Mouse (Mus musculus): Measurements from ENCODE around the gene Itsn2.
A peak's percentile ranks its signal among the peaks of the same experiment; 100 is the strongest.
"Not testable (repeated sequence)": the region's sequence is repeated elsewhere in the genome, so short reads cannot be mapped to it uniquely, and the experiment has no call there.

Itsn2 gene

DNA sequence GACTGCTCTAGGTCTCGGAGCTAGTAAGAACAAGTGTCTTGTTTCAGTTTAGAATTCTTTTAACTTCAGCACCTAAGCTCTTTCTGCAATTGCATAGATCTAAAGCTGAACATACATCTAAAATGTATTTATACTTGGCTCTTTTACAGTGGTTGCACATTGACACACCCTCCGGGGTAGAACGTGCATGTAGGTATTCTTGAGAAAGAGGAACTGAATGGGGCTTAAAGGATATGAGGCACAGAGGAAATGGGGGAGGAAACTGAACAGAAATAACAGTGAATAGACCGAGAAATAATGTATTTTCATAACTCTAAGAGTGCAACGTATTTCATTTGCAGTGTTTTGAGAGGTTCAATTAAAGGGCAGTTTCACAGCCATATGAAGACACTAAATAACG is 2.6 kb downstream of the Itsn2 start:
- DNase-seq (ENCODE audit: low read depth in 2 of 2, low spot score in 2 of 2): peak in 1 of 2 experiments; percentile 8

DNA sequence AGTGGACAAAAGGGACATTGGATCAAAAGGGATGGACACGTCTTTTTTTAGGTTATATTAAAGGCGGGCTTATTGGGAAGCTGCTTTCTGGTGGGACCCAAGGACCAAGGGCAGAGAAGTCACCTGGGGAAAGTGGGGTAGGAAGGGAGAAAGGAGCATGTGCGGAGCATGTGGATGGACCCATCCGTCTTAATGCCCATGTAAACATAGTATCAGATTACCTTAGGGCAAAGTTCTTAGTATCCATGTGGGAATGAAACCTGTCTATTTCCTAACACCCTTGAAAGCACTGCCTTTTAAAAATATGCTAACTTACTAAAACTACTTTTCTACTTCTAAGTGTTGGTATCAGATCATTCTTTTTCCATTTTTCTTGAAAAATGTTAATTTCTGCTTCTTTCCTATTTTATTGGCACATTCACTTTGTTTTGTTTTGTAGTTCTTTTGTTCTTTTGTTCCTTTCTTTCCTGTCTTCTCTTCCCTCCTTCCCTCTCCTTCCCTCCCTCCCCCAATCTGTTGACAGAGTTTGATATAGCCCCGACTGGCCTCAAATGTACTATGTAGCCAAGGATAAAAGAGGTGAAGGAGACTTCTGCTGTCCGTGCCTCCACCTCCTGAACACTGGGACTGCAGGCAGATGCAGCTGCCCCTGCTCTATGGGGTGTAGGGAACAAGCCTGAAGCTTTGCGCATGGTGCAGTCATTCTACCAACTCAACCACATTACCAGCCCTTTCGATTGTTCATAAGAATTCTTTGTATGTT is 6.4 kb downstream of the Itsn2 start:
- no peak for DNase-seq (ENCODE audit: low read depth in 2 of 2, low spot score in 2 of 2)

DNA sequence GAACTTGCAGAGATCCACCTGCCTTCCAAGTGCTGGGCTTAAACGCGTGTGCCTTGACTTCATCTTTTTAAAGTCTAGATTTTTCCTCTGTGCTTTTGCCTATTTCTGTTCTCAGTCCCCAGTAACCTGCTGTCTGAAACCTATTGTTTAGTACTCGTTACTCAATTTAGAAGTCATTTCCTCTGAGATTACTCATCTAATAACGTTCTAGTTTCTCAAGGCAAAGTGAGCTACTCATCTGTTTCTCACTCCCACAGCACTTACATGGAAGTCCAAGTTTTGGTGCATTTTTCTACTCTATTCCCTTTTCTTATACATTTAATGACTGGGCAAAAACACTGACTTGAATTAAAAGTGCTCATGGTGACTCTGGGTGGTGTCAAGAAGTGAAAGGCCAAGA is 7.3 kb downstream of the Itsn2 start:
- no peak for DNase-seq (ENCODE audit: low read depth in 2 of 2, low spot score in 2 of 2)

DNA sequence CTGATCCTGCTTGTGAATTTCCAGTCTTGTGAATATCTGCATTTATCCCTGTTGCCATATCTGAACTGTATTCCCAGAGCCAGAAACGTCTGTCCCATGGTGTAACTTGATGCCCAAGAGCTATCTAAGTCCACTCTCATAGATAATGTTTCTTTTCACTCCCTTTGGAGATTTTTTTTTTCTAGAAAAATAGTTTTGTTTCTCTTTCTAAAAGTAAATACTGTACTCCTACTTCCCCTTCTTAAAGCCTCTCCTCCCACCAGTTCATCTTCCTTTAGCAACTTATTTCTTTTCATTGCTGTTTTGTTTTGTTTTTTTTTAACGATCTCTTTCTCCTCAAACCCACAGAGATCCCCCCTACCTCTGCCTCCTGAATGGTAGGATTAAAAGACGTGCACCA is 14.2 kb downstream of the Itsn2 start:
- no peak for DNase-seq (ENCODE audit: low read depth in 2 of 2, low spot score in 2 of 2)

DNA sequence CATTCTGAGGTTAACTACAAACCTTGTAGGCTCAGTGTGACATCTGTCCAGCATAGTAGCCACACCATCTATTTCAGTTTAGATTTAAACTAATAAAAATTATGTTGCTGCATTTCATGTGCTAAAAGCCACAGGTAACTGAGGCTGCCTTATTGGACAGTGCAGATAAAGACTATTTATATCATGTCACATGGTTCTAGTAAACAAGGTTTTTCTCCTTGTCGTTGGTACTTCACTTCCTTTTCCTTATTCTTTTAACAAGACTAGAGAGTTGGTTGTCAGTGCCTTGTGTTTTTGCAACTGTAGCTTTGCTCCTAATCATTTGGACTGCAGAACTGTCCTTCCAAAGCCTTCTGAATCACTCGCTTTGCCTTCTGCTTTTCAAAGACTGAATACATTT is 22.3 kb downstream of the Itsn2 start:
- DNase-seq (ENCODE audit: low read depth in 2 of 2, low spot score in 2 of 2): no peak

DNA sequence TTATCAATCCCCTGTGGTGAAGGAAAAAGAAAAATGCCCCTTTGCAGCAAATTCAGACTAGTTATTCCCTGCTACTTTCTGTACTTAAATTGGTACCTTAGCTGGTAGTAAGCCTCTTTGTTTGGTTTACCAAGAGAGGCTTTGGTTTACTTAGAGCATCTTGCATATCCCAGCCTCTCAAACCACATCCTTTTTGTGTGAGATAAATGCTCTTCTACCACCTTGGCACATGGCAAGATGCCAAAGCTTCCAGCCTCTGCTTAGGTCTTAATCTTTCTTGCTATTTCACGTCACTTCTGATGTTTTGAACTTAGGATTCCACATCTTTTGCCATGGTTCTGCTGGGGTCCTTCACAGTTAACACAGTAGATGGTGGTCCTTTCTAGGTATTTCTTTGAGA is 31.8 kb downstream of the Itsn2 start:
- DNase-seq (ENCODE audit: low read depth in 2 of 2, low spot score in 2 of 2): peak; percentile 10 to 43

DNA sequence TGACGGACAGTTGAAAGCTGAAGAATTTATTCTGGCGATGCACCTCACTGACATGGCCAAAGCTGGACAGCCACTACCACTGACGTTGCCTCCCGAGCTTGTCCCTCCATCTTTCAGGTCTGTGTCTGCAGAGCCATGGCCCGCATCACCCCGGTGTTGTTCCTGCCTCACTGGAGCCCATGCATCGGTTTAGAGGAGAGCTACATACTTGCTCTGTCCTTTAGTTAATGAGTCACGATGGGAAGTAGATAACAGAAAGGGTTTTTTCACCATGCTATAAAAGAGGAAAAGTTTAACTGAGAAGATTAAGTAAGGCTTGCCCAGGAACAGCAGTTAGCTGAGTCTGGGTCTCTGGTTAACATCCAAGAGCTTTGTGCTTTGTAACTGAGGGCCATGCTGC is 40.5 kb downstream of the Itsn2 start:
- DNase-seq (ENCODE audit: low read depth in 2 of 2, low spot score in 2 of 2): no peak

DNA sequence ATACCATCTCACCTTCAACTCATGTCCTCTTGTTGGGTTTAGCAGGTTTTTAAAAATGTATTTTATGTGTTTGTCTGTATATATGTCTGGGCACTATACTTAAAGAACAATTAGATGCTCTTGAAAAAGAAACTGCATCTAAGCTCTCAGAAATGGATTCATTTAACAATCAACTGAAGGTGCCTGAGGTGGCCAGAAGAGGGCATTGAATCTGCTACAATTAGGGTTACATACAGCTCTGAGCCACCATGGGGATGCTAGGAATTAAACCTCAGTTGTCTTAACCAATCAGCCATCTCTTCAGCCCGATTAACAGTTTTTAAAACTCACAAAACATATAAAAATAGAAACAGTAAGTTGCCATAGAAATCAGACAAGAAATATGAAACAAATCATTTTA is 46.0 kb downstream of the Itsn2 start:
- DNase-seq (ENCODE audit: low read depth in 2 of 2, low spot score in 2 of 2): no peak

DNA sequence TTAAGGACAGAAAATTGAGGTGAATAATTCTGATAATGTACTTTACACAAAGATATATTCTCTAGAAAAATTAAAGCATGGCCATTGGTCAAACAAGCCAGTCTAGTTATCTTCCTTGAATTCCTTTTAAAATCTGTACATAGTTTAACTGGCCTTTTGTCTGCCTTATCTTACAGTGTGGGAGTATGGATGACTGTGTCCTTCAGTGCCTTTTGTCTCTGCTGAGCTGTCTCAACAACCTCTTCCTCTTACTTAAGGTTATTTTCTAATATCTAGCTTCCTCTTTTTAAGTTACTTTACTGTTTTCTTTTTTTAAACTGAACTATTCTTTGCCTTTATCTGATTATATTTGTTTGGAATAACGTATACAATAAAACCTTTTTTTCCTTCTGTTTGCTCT is 48.3 kb downstream of the Itsn2 start:
- DNase-seq (ENCODE audit: low read depth in 2 of 2, low spot score in 2 of 2): no peak

DNA sequence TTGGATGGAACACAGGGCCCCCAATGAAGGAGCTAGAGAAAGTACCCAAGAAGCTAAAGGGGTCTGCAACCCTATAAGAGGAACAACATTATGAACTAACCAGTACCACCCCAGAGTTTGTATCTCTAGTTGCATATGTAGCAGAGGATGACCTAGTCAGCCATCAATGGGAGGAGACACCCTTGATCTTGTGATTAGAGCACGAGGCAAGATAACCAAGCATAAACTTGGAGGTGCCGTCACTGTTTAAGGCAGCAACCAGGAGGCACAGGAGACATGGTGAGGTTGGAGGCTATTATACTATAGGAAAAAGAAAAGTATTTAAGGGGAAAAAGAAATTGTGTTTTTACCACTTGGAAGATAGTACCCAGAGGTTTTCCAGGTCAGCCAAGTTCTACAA is 64.4 kb downstream of the Itsn2 start:
- no peak for DNase-seq (ENCODE audit: low read depth in 2 of 2, low spot score in 2 of 2)

DNA sequence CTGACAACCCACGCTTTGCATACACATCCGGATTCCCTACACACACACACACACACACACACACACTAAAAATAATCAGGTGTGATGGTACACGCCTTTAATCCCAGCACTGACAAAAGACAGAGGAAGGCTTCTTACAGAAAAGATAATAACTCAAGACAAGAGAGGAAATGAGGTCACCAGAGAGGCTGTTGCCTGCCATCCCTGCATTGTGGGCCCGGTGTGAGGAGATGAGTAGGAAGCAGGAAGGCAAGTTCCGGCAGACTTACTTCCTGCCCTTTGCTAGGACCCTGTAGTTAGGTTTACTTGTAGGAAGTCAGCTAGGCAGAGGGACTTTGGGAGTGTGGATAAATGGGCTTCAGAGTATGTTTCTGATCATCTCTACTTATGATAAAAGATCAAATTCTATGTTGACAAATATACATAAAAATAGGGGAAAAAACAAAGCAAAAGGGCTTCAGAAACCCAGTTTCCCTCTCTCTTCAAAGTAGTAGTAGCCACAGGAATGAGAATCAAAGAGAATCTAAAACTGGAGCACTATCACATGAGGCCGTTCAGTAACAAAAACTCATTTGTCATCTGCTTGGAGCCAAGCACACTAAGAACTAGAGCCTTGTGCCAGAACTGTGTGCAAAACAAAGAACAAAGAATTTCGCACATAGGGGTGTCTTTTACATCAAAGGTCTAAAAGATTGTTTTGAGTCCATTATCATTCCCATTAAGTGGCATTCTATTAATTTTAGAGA is 72.7 kb downstream of the Itsn2 start:
- no peak for DNase-seq (ENCODE audit: low read depth in 2 of 2, low spot score in 2 of 2)

DNA sequence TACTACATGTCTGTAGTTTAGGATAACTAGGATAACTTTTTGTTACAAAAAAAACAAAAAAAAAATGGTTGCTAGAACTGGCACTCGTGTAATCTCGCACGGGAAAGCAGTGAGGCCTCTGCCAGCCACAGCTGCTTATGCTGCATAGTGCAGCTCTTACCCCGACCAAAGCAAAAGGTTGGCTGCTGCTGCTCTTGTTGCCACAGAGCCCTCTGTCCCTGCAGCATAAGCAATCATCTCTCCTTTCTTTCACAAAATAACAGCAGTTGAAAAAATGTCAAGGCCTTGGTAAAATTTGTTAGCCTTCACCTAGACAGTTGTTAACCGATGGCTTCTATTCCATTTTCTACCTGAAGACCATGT is 73.2 kb downstream of the Itsn2 start:
- no peak for DNase-seq (ENCODE audit: low read depth in 2 of 2, low spot score in 2 of 2)

DNA sequence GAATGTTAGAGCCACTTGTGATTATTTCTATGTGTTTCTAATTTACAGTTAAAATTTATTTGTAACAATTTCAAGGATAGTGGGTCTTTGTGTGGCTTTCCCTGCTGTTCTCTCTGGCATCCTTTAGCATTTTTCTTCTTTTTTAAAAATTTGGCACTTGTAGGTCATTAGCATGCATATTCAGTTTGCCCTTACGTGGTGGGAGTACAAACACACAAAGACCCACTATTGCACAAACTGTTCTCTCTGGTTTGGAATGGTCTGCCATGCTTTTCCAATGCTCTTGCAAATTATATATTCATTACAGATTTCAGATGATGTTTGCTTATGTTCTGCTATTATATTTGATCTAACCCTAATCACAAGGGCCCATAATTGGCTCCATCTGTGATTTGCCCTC is 83.9 kb downstream of the Itsn2 start:
- no peak for DNase-seq (ENCODE audit: low read depth in 2 of 2, low spot score in 2 of 2)

DNA sequence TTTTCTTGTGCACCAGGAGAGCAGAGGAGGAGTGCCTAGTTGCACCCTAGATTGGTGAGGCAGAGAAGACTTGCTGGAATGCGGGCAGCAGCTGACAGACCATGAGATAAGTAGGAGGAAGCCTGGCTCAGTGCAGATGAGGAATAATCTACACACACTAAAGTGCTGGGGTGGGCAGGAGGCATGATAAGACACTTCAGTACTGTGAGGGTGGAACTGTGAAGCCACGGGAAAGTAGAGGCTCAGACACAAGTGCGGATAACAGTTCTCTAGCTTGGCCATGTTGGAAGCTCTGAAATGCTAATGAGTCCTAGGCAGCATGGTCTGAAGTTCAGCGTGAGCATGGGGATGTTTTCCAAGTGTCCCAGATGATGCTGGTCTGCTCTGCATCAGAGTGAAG is 87.5 kb downstream of the Itsn2 start:
- no peak for DNase-seq (ENCODE audit: low read depth in 2 of 2, low spot score in 2 of 2)

DNA sequence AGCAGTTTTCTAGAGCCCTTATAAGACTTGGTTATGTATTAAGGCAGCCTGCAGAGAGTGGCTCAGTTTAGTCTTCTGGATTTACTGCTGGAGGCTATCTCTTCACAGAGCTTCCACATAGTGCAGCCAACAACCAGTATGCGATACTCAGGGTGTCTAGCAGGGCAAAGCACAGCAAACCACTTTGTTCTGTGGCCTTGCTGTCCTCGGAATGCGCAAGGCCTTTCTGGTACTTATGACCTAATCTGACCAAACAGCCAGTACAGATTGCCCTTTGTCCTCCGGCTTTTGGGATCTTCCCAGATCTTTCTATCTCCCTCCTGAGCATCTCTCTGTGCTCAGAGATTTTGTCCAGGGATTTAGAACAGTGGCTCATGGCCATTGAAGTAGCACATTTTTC is 93.0 kb downstream of the Itsn2 start:
- no peak for DNase-seq (ENCODE audit: low read depth in 2 of 2, low spot score in 2 of 2)

DNA sequence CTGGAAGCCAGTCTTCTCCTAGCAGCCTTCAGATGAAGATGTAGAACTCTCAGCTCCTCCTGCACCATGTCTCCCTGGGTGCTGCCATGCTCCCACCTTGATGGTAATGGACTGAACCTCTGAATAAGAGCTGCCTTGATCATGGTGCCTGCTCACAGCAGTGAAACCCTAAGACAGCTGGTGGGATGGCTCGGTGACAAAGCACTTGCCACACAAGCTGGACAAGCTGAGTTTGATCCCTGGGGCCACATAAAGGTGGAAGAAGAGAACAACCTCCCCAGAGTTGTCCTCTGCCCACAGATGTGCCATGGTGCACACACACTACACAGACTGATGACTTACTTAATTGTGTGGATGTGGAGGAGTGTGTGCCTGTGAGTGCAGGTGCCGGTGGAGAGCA is 95.9 kb downstream of the Itsn2 start:
- DNase-seq (ENCODE audit: low read depth in 2 of 2, low spot score in 2 of 2): no peak

DNA sequence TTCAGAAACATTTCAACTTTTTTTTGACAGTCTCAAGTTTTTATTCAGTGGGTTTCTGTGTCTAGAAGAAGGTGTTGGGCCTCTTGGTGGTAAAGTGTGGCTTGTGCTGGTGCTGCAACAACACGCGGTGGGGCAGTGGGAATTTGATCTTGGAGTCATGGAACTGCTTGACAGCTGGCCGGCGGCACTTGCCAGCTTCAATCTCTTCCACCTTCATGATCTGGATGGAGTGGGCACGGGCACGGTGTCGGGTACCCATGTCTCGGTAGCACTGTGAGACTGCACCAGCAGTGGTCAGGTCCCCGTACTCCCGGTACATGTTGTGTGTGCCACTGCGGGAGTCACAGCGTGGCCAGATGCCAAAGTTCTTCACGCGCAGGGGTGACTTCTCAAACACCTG is 96.9 kb downstream of the Itsn2 start:
- no peak for DNase-seq (ENCODE audit: low read depth in 2 of 2, low spot score in 2 of 2)

DNA sequence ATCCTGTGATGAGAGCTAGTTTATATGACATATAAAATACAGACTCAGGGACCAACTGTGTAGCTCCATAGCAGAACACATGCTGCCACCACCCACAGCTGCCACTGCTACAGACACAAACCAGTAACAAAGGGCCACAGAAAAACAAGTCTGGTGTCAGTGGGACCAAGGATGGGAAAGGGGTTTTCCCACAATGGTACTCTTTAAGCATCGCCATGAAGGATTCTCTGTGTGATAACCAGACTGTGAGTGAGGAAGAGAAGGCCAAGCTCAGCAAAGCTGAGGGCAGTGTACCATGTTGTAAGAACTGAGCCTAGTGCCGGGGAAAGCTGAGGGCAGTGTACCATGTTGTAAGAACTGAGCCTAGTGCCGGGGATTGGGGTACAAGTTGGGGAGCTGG is 98.8 kb downstream of the Itsn2 start:
- DNase-seq (ENCODE audit: low read depth in 2 of 2, low spot score in 2 of 2): no peak

DNA sequence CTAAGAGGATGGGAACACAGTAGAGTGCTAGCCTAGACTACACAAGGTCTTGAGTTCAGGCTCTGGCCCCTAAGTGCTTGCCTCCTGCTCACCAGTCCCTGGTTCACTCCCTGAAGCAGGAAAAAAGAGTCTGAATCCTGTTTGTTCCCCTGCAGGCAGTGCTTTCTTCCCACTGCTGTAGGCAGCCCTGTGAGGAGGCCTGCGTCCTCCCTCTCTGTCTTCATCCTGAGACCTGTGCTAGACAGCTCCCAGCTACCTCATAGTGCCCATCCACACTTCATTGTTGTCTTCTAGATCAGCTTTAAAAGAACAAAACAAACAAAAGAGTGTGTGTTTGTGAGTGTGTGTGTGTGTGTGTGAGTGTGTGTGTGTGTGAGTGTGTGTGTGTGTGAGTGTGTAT is 102.1 kb downstream of the Itsn2 start:
- DNase-seq (ENCODE audit: low read depth in 2 of 2, low spot score in 2 of 2): no peak

DNA sequence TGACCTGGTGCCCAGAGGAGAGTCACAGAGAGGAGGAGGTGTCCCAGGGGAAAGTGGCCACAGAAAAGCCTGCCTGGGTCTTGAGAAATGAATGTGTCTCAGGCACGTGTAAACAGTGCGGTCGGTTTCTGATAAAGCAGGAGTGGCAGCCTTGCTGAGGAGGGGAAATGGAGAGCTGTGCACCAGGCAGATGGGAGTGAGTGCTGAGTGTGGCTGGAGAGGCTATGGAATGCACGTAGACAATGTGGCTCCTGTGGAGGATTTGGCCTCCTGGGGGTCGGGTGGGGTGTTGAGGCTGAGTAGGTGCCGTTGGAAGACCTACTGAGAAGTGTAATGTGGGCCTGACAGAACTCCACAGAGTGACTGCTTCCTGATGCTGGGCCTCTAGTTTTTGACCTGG is 113.2 kb downstream of the Itsn2 start:
- not testable (repeated sequence) for DNase-seq (ENCODE audit: low read depth in 2 of 2, low spot score in 2 of 2)

DNA sequence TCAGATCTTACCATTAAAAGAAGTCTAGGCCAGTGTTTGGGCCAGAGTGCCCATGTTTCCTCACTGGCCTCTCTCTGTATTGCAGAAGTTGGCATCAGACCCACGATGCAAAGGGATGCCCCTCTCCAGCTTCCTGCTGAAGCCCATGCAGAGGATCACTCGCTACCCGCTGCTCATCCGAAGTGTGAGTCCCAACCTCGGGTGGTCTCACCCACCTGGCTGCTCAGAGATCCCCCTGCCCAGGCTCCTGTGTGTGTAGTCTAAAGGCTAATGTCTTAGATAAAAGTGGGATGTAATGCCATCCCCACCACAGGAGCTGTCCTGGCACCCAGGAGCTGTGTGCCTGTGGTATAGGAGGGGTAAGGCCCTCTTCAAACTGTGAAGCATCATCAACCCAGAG is 113.7 kb downstream of the Itsn2 start:
- DNase-seq (ENCODE audit: low read depth in 2 of 2, low spot score in 2 of 2): no peak

DNA sequence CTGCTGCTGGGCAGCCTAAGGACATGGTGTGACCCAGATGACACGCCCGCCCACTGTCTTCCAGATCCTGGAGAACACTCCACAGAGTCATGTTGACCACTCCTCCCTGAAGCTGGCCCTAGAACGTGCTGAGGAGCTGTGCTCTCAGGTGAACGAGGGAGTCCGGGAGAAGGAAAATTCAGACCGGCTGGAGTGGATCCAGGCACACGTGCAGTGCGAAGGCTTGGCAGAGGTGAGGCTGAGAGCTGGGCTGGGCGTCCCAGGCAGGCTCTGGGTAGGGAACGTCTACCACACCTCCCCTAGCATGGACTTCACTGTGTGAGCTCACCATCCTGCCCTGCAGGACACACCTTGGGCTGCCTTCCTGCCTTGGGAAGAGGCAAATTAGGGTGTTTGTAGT is 114.5 kb downstream of the Itsn2 start:
- DNase-seq (ENCODE audit: low read depth in 2 of 2, low spot score in 2 of 2): no peak

DNA sequence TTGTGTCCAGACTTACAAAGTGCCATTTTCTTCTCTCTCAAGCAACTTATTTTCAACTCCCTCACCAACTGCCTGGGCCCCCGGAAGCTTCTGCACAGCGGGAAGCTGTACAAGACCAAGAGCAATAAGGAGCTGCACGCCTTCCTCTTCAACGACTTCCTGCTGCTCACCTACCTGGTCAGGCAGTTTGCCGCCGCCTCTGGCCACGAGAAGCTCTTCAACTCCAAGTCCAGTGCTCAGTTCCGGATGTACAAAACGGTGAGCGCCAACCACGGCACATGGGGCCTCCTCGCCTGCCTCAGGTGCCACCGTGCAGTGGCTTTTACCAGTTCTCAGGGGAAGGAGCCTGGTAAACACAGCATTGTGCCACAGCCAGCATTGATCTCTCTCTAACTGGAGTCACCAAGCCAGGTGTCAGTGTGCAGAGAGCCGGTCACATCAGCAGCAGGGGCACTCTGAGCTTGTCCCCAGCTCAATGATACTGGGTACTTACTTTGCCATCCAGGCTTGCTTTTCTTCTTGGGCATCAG is 115.1 kb downstream of the Itsn2 start:
- no peak for DNase-seq (ENCODE audit: low read depth in 2 of 2, low spot score in 2 of 2)

Data from CD8-positive naive resting alpha-beta T cell, adult 2 months (primary cell).